Mouse (Mus musculus): ENCODE data around the gene Tmem240. TPM values are rescaled to one million over a fixed set of nuclear protein-coding genes. Genes with fewer than 3 reads are reported as not detected.

The Tmem240 gene
- polyA plus RNA-seq, 1 experiment from 2014 or later, result 0.55 TPM

GRCm38 (mm10) chr4:155759862-155760612 lies 25.4 kb downstream of the Tmem240 start:
- Histone ChIP-seq H3K27ac (ENCODE audit: low read depth) (no peak overlapping the region; the same call in 1 of the 2 replicates), H3K4me3 (ENCODE audit: low read depth, low read length) (peak overlapping the region; percentile 89), H3K27me3 (replicated peaks; ENCODE audit: control insufficient read depth, insufficient read depth, low read length) (no peaks in the 10 kb centered on the region), H3K36me3 (ENCODE audit: control insufficient read depth, insufficient read depth, low read length) (peaks cover 26% of the 10 kb centered on the region), H3K4me1 (replicated peaks; ENCODE audit: control insufficient read depth, insufficient read depth, low read length) (peaks cover 13% of the 10 kb centered on the region; the same call in 1 of the 2 replicates), H3K9me3 (ENCODE audit: control insufficient read depth, low read length) (no peaks in the 10 kb centered on the region), H3K9ac (ENCODE audit: low read length) (peak overlapping the region; percentile 73), H3K4me2 (ENCODE audit: low read length) (peak overlapping the region; percentile 94)
- DNase-seq (ENCODE audit: low spot score) (no peak), ATAC-seq (replicated peaks; ENCODE audit: low FRiP score, low TSS enrichment, low read depth) (0 out of 2 replicates have a peak, but pooled peaks have one; percentile 53)
- WGBS, result 3% methylated on average over 10 of the region's 10 CpGs

GRCm38 (mm10) chr4:155760613-155761355 lies 26.2 kb downstream of the Tmem240 start, which contains the start of gene Atad3a:
Atad3a (minus strand) TSS chr4:155761093.
- ATAC-seq (replicated peaks; ENCODE audit: low FRiP score, low TSS enrichment, low read depth), result peak; percentile 98
- Histone ChIP-seq H3K27ac (ENCODE audit: low read depth) (peak within 1 kb of the TSS; percentile 34; the same call in 1 of the 2 replicates), H3K27me3 (replicated peaks; ENCODE audit: control insufficient read depth, insufficient read depth, low read length) (no peaks in the 10 kb centered on the region), H3K36me3 (ENCODE audit: control insufficient read depth, insufficient read depth, low read length) (peaks cover 19% of the 10 kb centered on the region), H3K4me1 (replicated peaks; ENCODE audit: control insufficient read depth, insufficient read depth, low read length) (peaks cover 13% of the 10 kb centered on the region; the same call in 1 of the 2 replicates), H3K4me3 (ENCODE audit: low read depth, low read length) (peak within 1 kb of the TSS; percentile 89), H3K9ac (ENCODE audit: low read length) (peak within 1 kb of the TSS; percentile 73), H3K4me2 (ENCODE audit: low read length) (peak within 1 kb of the TSS; percentile 94), H3K9me3 (ENCODE audit: control insufficient read depth, low read length) (no peaks in the 10 kb centered on the region)
- peak; percentile 97 for DNase-seq (ENCODE audit: low spot score)
- WGBS, result under 1% methylated on average over 68 of the region's 68 CpGs

GRCm38 (mm10) chr4:155761356-155762099 lies 26.9 kb downstream of the Tmem240 start:
- ATAC-seq (replicated peaks; ENCODE audit: low FRiP score, low TSS enrichment, low read depth), result 0 out of 2 replicates have a peak, but pooled peaks have one; percentile 9
- H3K27me3 ChIP-seq (replicated peaks; ENCODE audit: control insufficient read depth, insufficient read depth, low read length), result no peaks in the 10 kb centered on the region
- H3K4me3 ChIP-seq (ENCODE audit: low read depth, low read length), result peak overlapping the region; percentile 89
- H3K4me1 ChIP-seq (replicated peaks; ENCODE audit: control insufficient read depth, insufficient read depth, low read length), result peaks cover 13% of the 10 kb centered on the region; the same call in 1 of the 2 replicates
- DNase-seq (ENCODE audit: low spot score), result peak; percentile 69
- H3K9me3 ChIP-seq (ENCODE audit: control insufficient read depth, low read length), result no peaks in the 10 kb centered on the region
- H3K36me3 ChIP-seq (ENCODE audit: control insufficient read depth, insufficient read depth, low read length), result peaks cover 11% of the 10 kb centered on the region
- peak overlapping the region; percentile 94 for H3K4me2 ChIP-seq (ENCODE audit: low read length)
- WGBS, result 2% methylated on average over 28 of the region's 28 CpGs
- H3K27ac ChIP-seq (ENCODE audit: low read depth), result no peak overlapping the region; the same call in 1 of the 2 replicates
- H3K9ac ChIP-seq (ENCODE audit: low read length), result peak overlapping the region; percentile 73

GRCm38 (mm10) chr4:155762357-155762756 lies 27.8 kb downstream of the Tmem240 start:
- ATAC-seq (replicated peaks; ENCODE audit: low FRiP score, low TSS enrichment, low read depth) (no peak), DNase-seq (ENCODE audit: low spot score) (no peak)
- no peak overlapping the region for H3K9ac ChIP-seq (ENCODE audit: low read length)
- no peaks in the 10 kb centered on the region for H3K27me3 ChIP-seq (replicated peaks; ENCODE audit: control insufficient read depth, insufficient read depth, low read length)
- H3K4me3 ChIP-seq (ENCODE audit: low read depth, low read length), result no peak overlapping the region
- H3K4me2 ChIP-seq (ENCODE audit: low read length), result no peak overlapping the region
- no peak overlapping the region for H3K27ac ChIP-seq (ENCODE audit: low read depth)
- WGBS, result 88% methylated on average over 3 of the region's 3 CpGs
- peaks cover 13% of the 10 kb centered on the region; the same call in 1 of the 2 replicates for H3K4me1 ChIP-seq (replicated peaks; ENCODE audit: control insufficient read depth, insufficient read depth, low read length)
- peaks cover 3% of the 10 kb centered on the region for H3K36me3 ChIP-seq (ENCODE audit: control insufficient read depth, insufficient read depth, low read length)
- no peaks in the 10 kb centered on the region for H3K9me3 ChIP-seq (ENCODE audit: control insufficient read depth, low read length)

- peaks cover 15% of the 10 kb centered on the region; the same call in 1 of the 2 replicates for H3K4me1 ChIP-seq (replicated peaks; ENCODE audit: control insufficient read depth, insufficient read depth, low read length)
Measured at GRCm38 (mm10) chr4:155769496-155769879, 34.9 kb downstream of the Tmem240 start.

GRCm38 (mm10) chr4:155769880-155770512 lies 35.4 kb downstream of the Tmem240 start:
- Histone ChIP-seq H3K27ac (ENCODE audit: low read depth) (0 out of 2 replicates have a peak overlapping the region, but pooled peaks have one; percentile 16), H3K4me2 (ENCODE audit: low read length) (peak overlapping the region; percentile 76), H3K4me3 (ENCODE audit: low read depth, low read length) (peak overlapping the region; percentile 55), H3K9ac (ENCODE audit: low read length) (peak overlapping the region; percentile 55), H3K36me3 (ENCODE audit: control insufficient read depth, insufficient read depth, low read length) (no peaks in the 10 kb centered on the region), H3K9me3 (ENCODE audit: control insufficient read depth, low read length) (no peaks in the 10 kb centered on the region), H3K27me3 (replicated peaks; ENCODE audit: control insufficient read depth, insufficient read depth, low read length) (no peaks in the 10 kb centered on the region), H3K4me1 (replicated peaks; ENCODE audit: control insufficient read depth, insufficient read depth, low read length) (peaks cover 16% of the 10 kb centered on the region)
- DNase-seq (ENCODE audit: low spot score), result peak; percentile 95
- WGBS, result 0% methylated on average over 39 of the region's 39 CpGs
- peak; percentile 90 for ATAC-seq (replicated peaks; ENCODE audit: low FRiP score, low TSS enrichment, low read depth)

More at GRCm38 (mm10) chr4:155769496-155769879, 34.9 kb downstream of the Tmem240 start:
- Histone ChIP-seq H3K4me2 (ENCODE audit: low read length) (peak overlapping the region; percentile 76), H3K27me3 (replicated peaks; ENCODE audit: control insufficient read depth, insufficient read depth, low read length) (no peaks in the 10 kb centered on the region), H3K4me3 (ENCODE audit: low read depth, low read length) (peak overlapping the region; percentile 55), H3K9ac (ENCODE audit: low read length) (peak overlapping the region; percentile 55), H3K9me3 (ENCODE audit: control insufficient read depth, low read length) (no peaks in the 10 kb centered on the region), H3K36me3 (ENCODE audit: control insufficient read depth, insufficient read depth, low read length) (no peaks in the 10 kb centered on the region), H3K27ac (ENCODE audit: low read depth) (0 out of 2 replicates have a peak overlapping the region, but pooled peaks have one; percentile 16)
- ATAC-seq (replicated peaks; ENCODE audit: low FRiP score, low TSS enrichment, low read depth), result peak; percentile 0; the same call in 1 of the 2 replicates
- WGBS, result 75% methylated on average over 5 of the region's 5 CpGs
- peak; percentile 67 for DNase-seq (ENCODE audit: low spot score)

- DNase-seq (ENCODE audit: low spot score) (no peak), ATAC-seq (replicated peaks; ENCODE audit: low FRiP score, low TSS enrichment, low read depth) (peak; percentile 5)
- Histone ChIP-seq H3K4me1 (replicated peaks; ENCODE audit: control insufficient read depth, insufficient read depth, low read length) (peaks cover 20% of the 10 kb centered on the region), H3K9me3 (ENCODE audit: control insufficient read depth, low read length) (no peaks in the 10 kb centered on the region), H3K4me3 (ENCODE audit: low read depth, low read length) (peak overlapping the region; percentile 55), H3K36me3 (ENCODE audit: control insufficient read depth, insufficient read depth, low read length) (no peaks in the 10 kb centered on the region), H3K27me3 (replicated peaks; ENCODE audit: control insufficient read depth, insufficient read depth, low read length) (no peaks in the 10 kb centered on the region), H3K9ac (ENCODE audit: low read length) (peak overlapping the region; percentile 55), H3K27ac (ENCODE audit: low read depth) (no peak overlapping the region), H3K4me2 (ENCODE audit: low read length) (peak overlapping the region; percentile 76)
- WGBS, result 39% methylated on average over 24 of the region's 24 CpGs
Measured at GRCm38 (mm10) chr4:155770626-155771025, 36.0 kb downstream of the Tmem240 start.
